Mouse (Mus musculus) cerebral cortex, adult 2 months (tissue): ENCODE measurements around the gene Rflnb.

ENCODE experiments used
- WGBS: fragments of 180-500 bp; shearing (Covaris S2); methylation state at CpG from one replicate; pipeline ENCODE4 v1.1.7; 2018; 5-methylcytosine and 5-hydroxymethylcytosine counted together

Rflnb gene

GRCm38 (mm10) chr11:76037581-76038294 is 10.2 kb upstream of the Rflnb start:
- 61% methylated on average over 6 of the region's 6 CpGs for WGBS

DNA sequence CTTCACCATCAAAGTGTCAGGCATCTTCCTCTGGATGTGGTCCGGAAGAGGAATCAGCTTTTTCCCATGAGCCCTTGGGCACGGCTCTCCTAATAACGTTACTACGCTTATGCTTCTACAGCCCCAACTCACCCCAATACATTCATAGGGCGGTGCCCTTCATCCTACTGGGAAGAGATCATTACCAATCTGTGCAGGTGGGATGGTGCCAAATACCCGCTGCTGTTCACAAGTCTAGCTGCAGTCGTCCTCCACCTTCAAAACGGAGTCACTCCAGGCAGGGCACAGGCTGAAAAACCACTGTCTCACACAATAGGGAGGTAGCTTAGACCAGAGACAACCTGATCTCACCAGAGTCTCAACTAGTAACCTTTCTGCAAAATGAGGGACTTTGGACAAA is 7.6 kb upstream of the Rflnb start:
- WGBS: 78% methylated on average over 8 of the region's 8 CpGs

DNA sequence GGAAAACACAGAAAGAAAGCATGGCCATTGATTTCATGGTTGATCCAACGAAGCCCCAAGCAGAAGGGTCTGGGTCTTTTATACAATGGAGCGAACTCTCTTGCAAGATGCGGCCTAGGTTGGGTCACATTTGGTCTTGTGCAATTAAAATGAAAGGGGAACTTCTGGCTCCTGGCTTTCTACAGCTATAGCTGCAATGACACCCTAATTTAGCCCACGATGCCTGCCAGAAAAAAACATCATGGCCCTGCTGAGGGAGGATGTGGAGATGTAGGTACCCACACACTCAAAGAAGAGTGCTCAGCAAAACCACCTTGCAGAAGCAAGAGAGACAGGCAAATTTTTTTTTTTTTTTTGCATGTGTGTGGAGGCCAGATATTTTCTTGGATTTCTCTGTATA is 6.3 kb upstream of the Rflnb start:
- 71% methylated on average over 4 of the region's 4 CpGs for WGBS

DNA sequence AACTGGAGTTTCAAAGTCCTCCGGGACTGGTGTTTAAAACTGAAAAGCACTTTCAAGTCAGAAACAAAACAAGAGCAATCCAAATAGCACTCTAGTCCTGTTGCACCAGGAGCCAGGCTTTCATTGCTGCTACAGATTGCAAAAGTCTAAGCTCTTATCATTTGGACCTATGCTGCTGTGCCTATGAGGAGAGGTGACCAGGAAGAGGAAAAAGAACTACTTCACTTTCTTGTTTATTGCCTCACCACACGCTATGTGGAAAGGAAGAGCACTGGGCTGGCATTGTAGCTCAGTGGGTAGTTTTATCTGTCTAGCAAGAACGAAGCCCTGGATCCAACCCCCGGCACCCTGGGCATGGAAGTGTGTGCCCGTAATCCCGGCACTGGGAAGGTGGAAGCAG is 5.8 kb upstream of the Rflnb start:
- 72% methylated on average over 6 of the region's 6 CpGs for WGBS

GRCm38 (mm10) chr11:76028072-76028465 is 487 bp upstream of the Rflnb start:
- 16% methylated on average over 12 of the region's 14 CpGs for WGBS

DNA sequence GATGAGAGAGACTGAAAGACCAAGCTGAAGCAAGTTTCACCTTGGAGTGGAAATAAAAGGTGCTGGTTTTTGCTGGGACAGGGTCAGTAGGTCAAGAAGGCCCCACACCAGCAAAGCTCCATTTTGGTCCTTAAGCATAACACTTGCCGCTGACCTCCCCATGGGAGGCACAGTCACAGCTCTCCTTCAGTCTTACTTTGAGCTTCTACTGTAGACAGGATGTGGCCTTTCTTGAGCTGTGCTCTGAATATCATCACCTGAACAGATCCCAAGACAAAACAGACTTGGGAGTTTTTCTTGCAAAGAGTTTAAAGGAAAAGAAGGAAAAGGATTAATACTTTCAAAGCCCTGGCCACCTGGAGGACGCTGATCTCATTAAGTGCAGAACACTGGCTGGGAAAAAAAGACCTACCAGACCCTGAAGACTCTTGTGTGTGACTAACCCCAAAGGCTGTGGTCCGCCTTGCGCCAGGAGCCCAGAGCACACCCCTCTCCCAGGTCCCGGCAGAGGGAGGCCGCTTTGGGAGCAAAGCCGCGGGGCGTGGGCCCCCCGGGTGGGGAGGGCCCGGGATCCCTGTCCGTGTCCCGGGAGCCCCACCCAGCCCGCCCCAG is 949 bp downstream of the Rflnb start:
- 25% methylated on average over 14 of the region's 14 CpGs for WGBS

DNA sequence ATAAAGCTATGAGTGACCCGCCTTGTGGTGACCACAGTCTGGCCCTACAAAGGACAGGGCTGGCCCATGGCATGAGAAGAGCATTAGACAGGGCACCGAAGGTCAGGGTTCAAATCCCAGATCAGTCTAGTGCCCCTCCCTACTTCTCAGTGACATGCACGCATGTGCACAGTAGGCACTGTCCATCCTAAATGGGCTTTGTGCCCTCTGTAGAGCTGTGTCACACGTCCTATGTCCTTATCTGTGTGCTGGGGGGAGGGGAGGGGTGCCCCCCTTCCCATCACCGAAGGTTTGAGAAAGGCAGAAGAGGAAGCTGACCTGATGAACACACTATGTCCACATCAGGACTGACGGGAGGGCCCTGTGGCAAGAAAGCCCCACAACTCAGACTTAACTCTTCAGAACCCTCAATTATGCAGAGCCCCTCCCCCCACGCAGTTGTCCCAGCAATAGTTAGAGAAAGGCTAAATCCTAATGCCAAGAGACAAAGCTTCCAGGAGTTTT is 2.5 kb downstream of the Rflnb start:
- WGBS: 76% methylated on average over 7 of the region's 7 CpGs

DNA sequence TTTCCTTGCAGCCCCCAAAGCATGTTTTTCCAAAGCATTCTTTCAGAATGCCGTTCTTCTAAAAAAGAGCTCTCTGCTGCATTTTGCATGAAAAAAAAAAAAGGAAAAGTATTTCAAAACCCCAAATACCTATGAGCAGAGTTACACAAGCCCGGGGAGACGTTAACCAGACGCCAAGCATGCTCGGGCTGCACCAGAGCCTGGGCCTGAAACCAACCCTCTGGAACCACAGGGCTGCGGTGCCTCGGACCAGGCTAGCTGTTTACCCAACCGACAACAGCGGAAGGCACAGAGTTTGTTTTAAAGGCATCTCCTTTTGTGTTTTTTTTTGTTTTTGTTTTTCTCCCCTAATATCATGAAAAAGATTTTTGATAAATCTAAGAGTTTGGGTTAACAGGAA is 6.7 kb downstream of the Rflnb start:
- 81% methylated on average over 9 of the region's 9 CpGs for WGBS

DNA sequence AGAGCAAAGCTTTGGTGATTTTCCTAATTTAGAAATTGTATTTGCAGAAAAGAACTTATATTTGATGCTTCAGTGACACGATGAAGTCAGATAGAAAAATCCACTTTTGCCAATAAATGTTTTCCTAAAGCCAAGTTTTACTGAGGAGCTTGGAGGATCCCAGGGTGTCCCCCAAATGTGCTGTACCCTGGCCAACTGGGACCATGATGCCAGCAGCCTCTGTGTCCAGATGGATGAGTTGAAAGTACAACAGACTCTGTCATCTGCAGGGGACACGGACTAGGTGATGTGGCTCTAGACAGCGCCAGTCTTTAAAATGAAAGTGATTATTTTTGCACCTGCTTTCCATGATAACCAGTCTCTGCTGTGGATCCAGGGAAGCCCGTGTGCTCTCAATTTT is 7.7 kb downstream of the Rflnb start:
- 70% methylated on average over 4 of the region's 4 CpGs for WGBS

DNA sequence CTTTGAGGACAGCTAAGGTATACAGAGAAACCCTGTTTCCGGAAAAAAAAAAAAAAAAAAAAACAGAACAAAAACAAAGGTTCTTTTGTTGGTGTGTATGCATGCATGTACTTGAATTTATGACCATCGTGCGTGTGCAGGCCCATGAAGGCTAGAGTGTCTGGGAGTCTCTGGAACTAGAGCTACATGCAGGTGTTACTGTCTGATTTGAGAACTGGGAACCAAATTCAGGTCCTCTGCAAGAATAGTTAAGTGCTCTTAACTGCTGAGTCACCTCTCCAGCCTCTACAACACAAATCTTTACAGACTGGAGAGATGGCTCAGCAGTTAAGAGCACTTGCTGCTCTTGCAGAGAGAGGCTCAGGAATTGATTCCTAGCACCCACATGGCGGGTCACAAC is 11.8 kb downstream of the Rflnb start:
- WGBS: 75% methylated on average over 4 of the region's 4 CpGs

- 77% methylated on average over 6 of the region's 6 CpGs for WGBS
These were observed 12.3 kb downstream of the Rflnb start for GRCm38 (mm10) chr11:76015251-76015650.

- WGBS: 92% methylated on average over 9 of the region's 9 CpGs
These were observed 16.6 kb downstream of the Rflnb start for GRCm38 (mm10) chr11:76010838-76011624.

DNA sequence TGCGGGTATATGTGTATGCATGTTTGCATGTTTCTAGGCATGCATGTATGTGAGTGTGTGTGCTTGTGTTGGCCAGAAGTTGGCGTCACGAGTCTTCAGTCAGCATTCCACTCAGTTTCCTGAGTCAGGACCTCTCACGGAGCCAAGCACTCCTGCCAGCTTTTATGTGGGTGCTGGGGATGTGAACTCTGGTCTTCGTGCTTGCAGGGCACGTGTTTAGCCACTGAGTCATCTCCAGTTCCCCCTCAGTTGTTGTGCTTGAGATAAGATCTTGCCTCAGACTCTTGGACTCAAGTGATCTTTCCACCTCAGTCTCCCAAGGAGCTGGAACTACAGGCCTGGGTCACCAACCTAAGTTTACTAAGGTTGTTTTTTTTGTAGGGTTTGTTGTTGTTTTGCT is 18.5 kb downstream of the Rflnb start:
- 87% methylated on average over 6 of the region's 6 CpGs for WGBS

- 87% methylated on average over 2 of the region's 2 CpGs for whole genome bisulfite sequencing
These were observed 19.4 kb downstream of the Rflnb start for GRCm38 (mm10) chr11:76008162-76008561.

- 97% methylated on average over 7 of the region's 7 CpGs for WGBS
These were observed 23.3 kb downstream of the Rflnb start for GRCm38 (mm10) chr11:76004276-76004675.

- 47% methylated on average over 3 of the region's 3 CpGs for WGBS
These were observed 26.2 kb downstream of the Rflnb start for GRCm38 (mm10) chr11:76001237-76001878.

- 57% methylated on average over 5 of the region's 5 CpGs for WGBS
These were observed 26.9 kb downstream of the Rflnb start for GRCm38 (mm10) chr11:76000701-76001100.

GRCm38 (mm10) chr11:75999440-76000155 is 28.0 kb downstream of the Rflnb start, which contains the start of gene 1700016K19Rik:
Gene 1700016K19Rik, plus strand, starts transcription at chr11:75999912.
- WGBS: 13% methylated on average over 36 of the region's 36 CpGs

GRCm38 (mm10) chr11:75994357-75994756 is 33.2 kb downstream of the Rflnb start:
- WGBS: 65% methylated on average over 9 of the region's 9 CpGs

DNA sequence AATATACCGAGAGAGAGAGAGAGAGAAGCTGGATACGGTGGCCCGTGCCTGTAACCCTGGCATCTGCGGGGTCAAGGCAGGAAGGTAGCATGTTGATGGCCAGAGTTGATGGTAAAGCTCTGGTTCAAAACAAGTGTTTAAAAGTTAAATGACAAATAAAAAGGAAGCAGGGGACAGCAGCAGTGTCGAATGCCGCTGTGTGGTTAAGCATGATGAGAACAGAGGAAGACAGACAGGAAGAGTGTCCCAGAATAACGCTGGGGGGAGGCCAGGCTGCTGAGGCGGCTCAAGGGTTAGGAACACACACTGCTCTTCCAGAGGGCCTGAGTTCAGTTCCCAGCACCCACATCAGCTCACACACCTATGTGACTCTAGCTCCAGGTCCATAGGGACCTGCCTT is 35.1 kb downstream of the Rflnb start:
- WGBS: 88% methylated on average over 8 of the region's 8 CpGs

GRCm38 (mm10) chr11:75991911-75992310 is 35.7 kb downstream of the Rflnb start:
- 93% methylated on average over 8 of the region's 8 CpGs for WGBS
